Comparison of ENCODE assay signal across 9 mouse cellular contexts in the genomic region with DNA sequence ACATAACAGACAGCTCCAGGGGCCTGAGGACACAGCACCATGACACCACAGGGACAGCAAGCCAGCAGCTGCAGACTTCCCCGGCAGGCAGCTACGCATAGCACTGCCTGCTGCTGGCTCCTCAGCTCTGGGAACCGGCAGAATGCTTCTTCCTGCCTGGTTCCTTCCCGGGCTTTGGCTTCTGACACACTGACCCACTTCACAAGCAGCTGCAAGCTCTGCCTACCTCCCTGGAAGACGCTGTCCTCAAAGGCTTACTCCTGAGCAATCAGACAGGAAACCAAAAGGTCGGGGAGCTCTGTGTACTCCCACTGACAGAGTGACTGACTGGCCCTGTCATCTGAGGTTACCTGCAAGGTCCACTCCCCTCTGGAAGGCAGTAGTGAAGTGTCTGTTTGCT.
A peak's percentile ranks its signal among the peaks of the same experiment; 100 is the strongest.
DNase-seq lines count a peak whose midpoint lies in the region; ATAC-seq lines count a peak whose summit lies in the region.
"Had no signal": no experiment of that assay in that cellular context is flagged by ENCODE, and none has a peak within 500 bp of the region (broad histone marks: within the 10 kb centered on the region; RNA-seq: fewer than 3 reads in every experiment).

No protein-coding gene starts in this region.

- no peaks in the 10 kb centered on the region for H3K4me1 ChIP-seq in midbrain, embryonic 16.5 days (ENCODE audit: control insufficient read depth, insufficient read depth, low read length)
- H3K4me1 ChIP-seq in midbrain, embryonic 15.5 days = no peaks in the 10 kb centered on the region

- no peak overlapping the region for H3K4me2 ChIP-seq in midbrain, embryonic 16.5 days (ENCODE audit: low read length)
- H3K4me2 ChIP-seq in midbrain, embryonic 15.5 days = no peak overlapping the region
- H3K4me2 ChIP-seq: intestine, embryonic 15.5 days had no signal

- peak; percentile 15 for DNase-seq in gastrocnemius, postnatal 14 days
- no peak for DNase-seq in gastrocnemius, adult 8-10 months (ENCODE audit: low spot score in 2 of 2)
- DNase-seq in heart, postnatal 4 days = peak; percentile 17
- DNase-seq in thymus, postnatal 14 days = peak; percentile 83
- DNase-seq in spleen, postnatal 36 days (ENCODE audit: low spot score in 2 of 2) = no peak
- no peak for DNase-seq in layer of hippocampus, adult 9-10 months (ENCODE audit: low spot score)

- H3K9ac ChIP-seq in midbrain, embryonic 16.5 days (ENCODE audit: low read depth, low read length) = peak overlapping the region; percentile 27; the same call in 1 of the 2 replicates
- H3K9ac ChIP-seq in midbrain, embryonic 15.5 days = no peak overlapping the region
- H3K9ac ChIP-seq: intestine, embryonic 15.5 days had no signal

- H3K27me3 ChIP-seq in midbrain, embryonic 16.5 days (ENCODE audit: control insufficient read depth, insufficient read depth, low read depth, low read length) = no peaks in the 10 kb centered on the region
- H3K27me3 ChIP-seq in midbrain, embryonic 15.5 days (replicated peaks) = no peaks in the 10 kb centered on the region
- H3K27me3 ChIP-seq: intestine, embryonic 15.5 days had no signal

- no peak overlapping the region for H3K4me3 ChIP-seq in midbrain, embryonic 16.5 days (ENCODE audit: low read depth, low read length)
- no peak overlapping the region for H3K4me3 ChIP-seq in midbrain, embryonic 15.5 days
- H3K4me3 ChIP-seq: intestine, embryonic 15.5 days had no signal

- no peaks in the 10 kb centered on the region for H3K9me3 ChIP-seq in midbrain, embryonic 16.5 days (replicated peaks; ENCODE audit: control insufficient read depth, low read length, poor library complexity, severe bottlenecking)
- no peaks in the 10 kb centered on the region for H3K9me3 ChIP-seq in midbrain, embryonic 15.5 days
- H3K9me3 ChIP-seq: intestine, embryonic 15.5 days had no signal

- H3K36me3 ChIP-seq in midbrain, embryonic 16.5 days (ENCODE audit: control insufficient read depth, insufficient read depth, low read length) = no peaks in the 10 kb centered on the region
- no peaks in the 10 kb centered on the region for H3K36me3 ChIP-seq in midbrain, embryonic 15.5 days (replicated peaks)
- H3K36me3 ChIP-seq: intestine, embryonic 15.5 days had no signal

- WGBS in midbrain, embryonic 16.5 days = 34% methylated on average over 6 of the region's 6 CpGs
- WGBS in midbrain, embryonic 15.5 days = 43% methylated on average over 6 of the region's 6 CpGs

- intact Hi-C loops in gastrocnemius, postnatal 14 days (cut with DNase I; ENCODE audit: low total_unique reads) = no loop called here

- peak overlapping the region; percentile 44 for H3K27ac ChIP-seq in midbrain, embryonic 16.5 days (ENCODE audit: low read length)
- no peak overlapping the region for H3K27ac ChIP-seq in midbrain, embryonic 15.5 days
- H3K27ac ChIP-seq: intestine, embryonic 15.5 days had no signal

- ATAC-seq in midbrain, embryonic 16.5 days = peak; percentile 58; the same call in 1 of the 2 replicates
- ATAC-seq in midbrain, embryonic 15.5 days (replicated peaks) = no peak
- ATAC-seq: intestine, embryonic 15.5 days had no signal

Comparison
In these comparisons a context has a peak if more than half of its experiments do, and no peak if none do; other contexts are left out.
1. DNase-seq: peak in gastrocnemius, postnatal 14 days (single experiment), heart, postnatal 4 days (single experiment) and thymus, postnatal 14 days (single experiment); none in gastrocnemius, adult 8-10 months (0 of 2), spleen, postnatal 36 days (0 of 2) and layer of hippocampus, adult 9-10 months (single experiment).